Mouse (Mus musculus) forebrain, embryonic 12.5 days (tissue): ENCODE results near the gene Hnrnpa1. TPM values are rescaled to one million over a fixed set of nuclear protein-coding genes. Genes with fewer than 3 reads are reported as not detected.
A peak's percentile ranks its signal among the peaks of the same experiment; 100 is the strongest.

ENCODE experiments used
- ATAC-seq: fragments of 200-750 bp; cut with Nextera tagmentation; 2 replicates; pipeline ENCODE4 v1.8.0; 2017; ENCODE audit warnings: moderate TSS enrichment; ENCODE audit not compliant: low FRiP score
- H3K27ac ChIP-seq: fragments of 300-500 bp; sonication (generic); 2 replicates; pipeline ENCODE4 v1.5.1; 2016; ENCODE audit warnings: mild to moderate bottlenecking
- H3K27me3 ChIP-seq: fragments of 300-500 bp; sonication (generic); 2 replicates; pipeline ENCODE4 v1.6.1; 2016; ENCODE audit warnings: mild to moderate bottlenecking
- H3K36me3 ChIP-seq: fragments of 300-500 bp; sonication (generic); replicated peaks from 2 replicates; pipeline ENCODE4 v1.6.1; 2016; ENCODE audit warnings: mild to moderate bottlenecking
- H3K4me1 ChIP-seq: fragments of 300-500 bp; sonication (generic); 2 replicates; pipeline ENCODE4 v1.6.1; 2016
- H3K4me2 ChIP-seq: fragments of 300-500 bp; sonication (generic); 2 replicates; pipeline ENCODE4 v1.6.1; 2016; ENCODE audit warnings: mild to moderate bottlenecking, moderate library complexity
- H3K4me3 ChIP-seq: fragments of 300-500 bp; sonication (generic); replicated peaks from 2 replicates; pipeline ENCODE4 v1.5.1; 2016; ENCODE audit warnings: mild to moderate bottlenecking
- H3K9ac ChIP-seq: fragments of 300-500 bp; sonication (generic); 2 replicates; pipeline ENCODE4 v1.6.1; 2016; ENCODE audit warnings: mild to moderate bottlenecking
- H3K9me3 ChIP-seq: fragments of 300-500 bp; sonication (generic); 2 replicates; pipeline ENCODE4 v1.6.1; 2016
- WGBS: fragments of 180-500 bp; shearing (Covaris S2); methylation state at CpG from one replicate; pipeline ENCODE4 v1.1.7; 2016; 5-methylcytosine and 5-hydroxymethylcytosine counted together
- polyA plus RNA-seq: library from polyadenylated mRNA; unstranded; fragments of >200 nt; fragmentation: Nextera tagmentation; extraction: Ambion mirVana; gene quantifications from 2 replicates; pipeline ENCODE4 v1.2.1, GENCODE M21; 2016

Hnrnpa1 gene
- polyA plus RNA-seq, 1 experiment from 2014 or later, result 1,521 TPM

- no peak overlapping the region for H3K4me2 ChIP-seq
- H3K9me3 ChIP-seq, result no peaks in the 10 kb centered on the region
- no peak for ATAC-seq
- WGBS, result 44% methylated on average over 3 of the region's 3 CpGs
- peaks cover 22% of the 10 kb centered on the region for H3K4me1 ChIP-seq
- H3K4me3 ChIP-seq, result no peak overlapping the region
- 0 out of 2 replicates have a peak, but pooled peaks cover 9% of the 10 kb centered on the region for H3K36me3 ChIP-seq
- H3K27me3 ChIP-seq, result no peaks in the 10 kb centered on the region
- H3K27ac ChIP-seq, result no peak overlapping the region
- H3K9ac ChIP-seq, result no peak overlapping the region
These were observed 43.8 kb downstream of the Hnrnpa1 start for GRCm38 (mm10) chr15:103284066-103284465.

DNA sequence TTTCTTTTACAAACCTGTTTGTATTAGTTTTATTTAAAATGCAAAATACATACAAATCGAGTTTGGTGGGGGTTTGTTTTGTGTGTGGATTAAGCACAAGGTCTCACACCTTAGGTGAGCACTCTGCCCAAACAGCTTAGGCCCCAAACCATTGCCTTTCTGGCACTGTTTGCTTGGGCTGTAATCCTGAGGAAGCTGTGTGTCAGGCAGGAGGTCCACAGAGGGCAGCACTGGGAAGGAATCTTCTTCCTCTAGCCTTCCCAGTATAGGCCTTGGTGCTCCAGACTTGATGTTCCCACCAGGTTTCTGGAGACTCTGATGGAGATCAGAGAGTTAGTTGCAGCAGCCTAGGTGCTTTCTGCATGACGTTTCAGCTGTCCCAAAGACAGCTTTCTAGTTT, 44.4 kb downstream of the Hnrnpa1 start:
- ATAC-seq, result no peak
- no peak overlapping the region for H3K4me3 ChIP-seq
- no peaks in the 10 kb centered on the region for H3K9me3 ChIP-seq
- 48% methylated on average over 2 of the region's 2 CpGs for WGBS
- H3K36me3 ChIP-seq, result 0 out of 2 replicates have a peak, but pooled peaks cover 9% of the 10 kb centered on the region
- peaks cover 22% of the 10 kb centered on the region for H3K4me1 ChIP-seq
- peak overlapping the region; percentile 59; the same call in 1 of the 2 replicates for H3K27ac ChIP-seq
- H3K27me3 ChIP-seq, result no peaks in the 10 kb centered on the region
- H3K9ac ChIP-seq, result 0 out of 2 replicates have a peak overlapping the region, but pooled peaks have one; percentile 21
- H3K4me2 ChIP-seq, result no peak overlapping the region

GRCm38 (mm10) chr15:103285778-103286417, 45.7 kb downstream of the Hnrnpa1 start:
- Histone ChIP-seq H3K9me3 (no peaks in the 10 kb centered on the region), H3K4me1 (peaks cover 22% of the 10 kb centered on the region), H3K4me2 (no peak overlapping the region), H3K27me3 (no peaks in the 10 kb centered on the region), H3K36me3 (peaks cover 19% of the 10 kb centered on the region), H3K27ac (peak overlapping the region; percentile 73), H3K4me3 (no peak overlapping the region), H3K9ac (no peak overlapping the region)
- 53% methylated on average over 1 of the region's 1 CpGs for WGBS
- ATAC-seq, result peak; percentile 23; the same call in 1 of the 2 replicates

GRCm38 (mm10) chr15:103289600-103289999, 49.4 kb downstream of the Hnrnpa1 start:
- H3K36me3 ChIP-seq, result peaks cover 43% of the 10 kb centered on the region
- peak overlapping the region; percentile 38 for H3K27ac ChIP-seq
- H3K27me3 ChIP-seq, result no peaks in the 10 kb centered on the region
- WGBS, result 47% methylated on average over 5 of the region's 5 CpGs
- no peak overlapping the region for H3K4me3 ChIP-seq
- H3K9ac ChIP-seq, result no peak overlapping the region
- no peaks in the 10 kb centered on the region for H3K9me3 ChIP-seq
- H3K4me2 ChIP-seq, result no peak overlapping the region
- ATAC-seq, result no peak
- H3K4me1 ChIP-seq, result peaks cover 19% of the 10 kb centered on the region

- no peaks in the 10 kb centered on the region for H3K27me3 ChIP-seq
- H3K9me3 ChIP-seq, result no peaks in the 10 kb centered on the region
- H3K27ac ChIP-seq, result no peak overlapping the region
- WGBS, result 88% methylated on average over 5 of the region's 6 CpGs
- ATAC-seq, result no peak
- H3K4me3 ChIP-seq, result no peak overlapping the region
- peaks cover 45% of the 10 kb centered on the region for H3K36me3 ChIP-seq
- H3K4me1 ChIP-seq, result peaks cover 13% of the 10 kb centered on the region
- H3K9ac ChIP-seq, result no peak overlapping the region
- H3K4me2 ChIP-seq, result no peak overlapping the region
These were observed 50.2 kb downstream of the Hnrnpa1 start for GRCm38 (mm10) chr15:103290417-103290816.

- H3K4me3 ChIP-seq, result no peak overlapping the region
- H3K36me3 ChIP-seq, result peaks cover 45% of the 10 kb centered on the region
- 93% methylated on average over 9 of the region's 9 CpGs for WGBS
- no peak overlapping the region for H3K9ac ChIP-seq
- no peak overlapping the region for H3K4me2 ChIP-seq
- H3K27me3 ChIP-seq, result no peaks in the 10 kb centered on the region
- peaks cover 13% of the 10 kb centered on the region for H3K4me1 ChIP-seq
- no peaks in the 10 kb centered on the region for H3K9me3 ChIP-seq
- ATAC-seq, result no peak
- H3K27ac ChIP-seq, result no peak overlapping the region
These were observed 50.6 kb downstream of the Hnrnpa1 start for GRCm38 (mm10) chr15:103290843-103291242.

GRCm38 (mm10) chr15:103292673-103293345, 52.6 kb downstream of the Hnrnpa1 start:
- no peak overlapping the region for H3K9ac ChIP-seq
- peaks cover 48% of the 10 kb centered on the region for H3K36me3 ChIP-seq
- no peaks in the 10 kb centered on the region for H3K27me3 ChIP-seq
- WGBS, result 91% methylated on average over 4 of the region's 4 CpGs
- H3K27ac ChIP-seq, result no peak overlapping the region
- no peak for ATAC-seq
- H3K9me3 ChIP-seq, result no peaks in the 10 kb centered on the region
- H3K4me2 ChIP-seq, result no peak overlapping the region
- no peak overlapping the region for H3K4me3 ChIP-seq
- peaks cover 30% of the 10 kb centered on the region for H3K4me1 ChIP-seq

GRCm38 (mm10) chr15:103293375-103293774, 53.1 kb downstream of the Hnrnpa1 start:
- no peak for ATAC-seq
- no peak overlapping the region for H3K4me2 ChIP-seq
- no peaks in the 10 kb centered on the region for H3K9me3 ChIP-seq
- 100% methylated on average over 2 of the region's 2 CpGs for WGBS
- H3K4me3 ChIP-seq, result no peak overlapping the region
- H3K9ac ChIP-seq, result no peak overlapping the region
- peaks cover 51% of the 10 kb centered on the region for H3K36me3 ChIP-seq
- no peaks in the 10 kb centered on the region for H3K27me3 ChIP-seq
- no peak overlapping the region for H3K27ac ChIP-seq
- peaks cover 35% of the 10 kb centered on the region for H3K4me1 ChIP-seq

DNA sequence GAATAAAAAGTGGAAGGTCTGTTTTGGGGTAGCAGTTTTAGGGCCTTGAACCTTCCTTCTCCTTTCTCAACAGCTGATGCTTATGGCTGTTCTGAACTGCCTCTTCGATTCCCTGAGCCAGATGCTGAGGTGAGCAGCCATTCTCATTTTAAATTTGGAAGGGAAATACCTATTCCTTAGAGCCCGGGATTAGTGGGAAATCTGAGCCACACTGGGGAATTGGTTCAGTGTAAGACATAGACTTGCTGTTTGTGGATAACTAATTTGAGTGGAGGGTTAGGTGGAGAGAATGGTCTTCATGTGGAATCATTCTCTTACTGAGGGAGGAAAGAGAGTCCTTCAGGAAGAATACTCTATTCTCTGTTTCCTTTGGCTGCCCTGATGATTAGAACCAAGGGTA, 54.4 kb downstream of the Hnrnpa1 start:
- WGBS, result 75% methylated on average over 2 of the region's 2 CpGs
- Histone ChIP-seq H3K4me1 (peaks cover 44% of the 10 kb centered on the region), H3K9me3 (no peaks in the 10 kb centered on the region), H3K36me3 (peaks cover 51% of the 10 kb centered on the region), H3K4me3 (no peak overlapping the region), H3K9ac (no peak overlapping the region), H3K27me3 (no peaks in the 10 kb centered on the region), H3K27ac (no peak overlapping the region), H3K4me2 (no peak overlapping the region)
- no peak for ATAC-seq

DNA sequence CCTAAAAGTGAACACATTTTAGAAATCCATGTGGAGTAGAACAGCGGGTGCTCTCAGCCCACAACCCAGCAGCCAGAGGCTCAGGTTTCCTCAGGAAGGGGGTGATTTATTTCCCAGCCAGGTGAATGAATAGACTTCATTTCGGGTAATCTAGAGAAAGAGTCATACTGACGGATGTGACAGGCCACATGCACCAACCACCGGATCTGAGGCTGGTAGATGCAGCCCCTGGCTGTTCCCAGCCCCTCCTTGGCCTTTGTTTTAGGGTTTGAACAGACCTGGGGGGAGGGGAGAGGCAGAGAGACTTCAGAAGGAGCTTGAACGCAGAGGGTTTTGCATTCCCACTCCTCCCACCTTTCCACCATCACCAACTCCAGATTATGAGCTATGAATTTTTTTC, 55.6 kb downstream of the Hnrnpa1 start:
- peak overlapping the region; percentile 99 for H3K27ac ChIP-seq
- ATAC-seq, result no peak
- no peaks in the 10 kb centered on the region for H3K27me3 ChIP-seq
- H3K4me2 ChIP-seq, result no peak overlapping the region
- peak overlapping the region; percentile 42 for H3K9ac ChIP-seq
- no peaks in the 10 kb centered on the region for H3K9me3 ChIP-seq
- WGBS, result 6% methylated on average over 5 of the region's 5 CpGs
- H3K4me1 ChIP-seq, result peaks cover 56% of the 10 kb centered on the region
- no peak overlapping the region for H3K4me3 ChIP-seq
- H3K36me3 ChIP-seq, result peaks cover 41% of the 10 kb centered on the region
